Mouse (Mus musculus): Measurements from ENCODE around the gene Cactin.

- TF ChIP-seq CTCF (conservative IDR thresholded peaks at IDR 0.05; ENCODE audit: low read length) (no peak), POU5F1 (IDR thresholded peaks at IDR 0.05; ENCODE audit: borderline replicate concordance, low read length) (no peak)
These were observed 5.3 kb upstream of the Cactin start for GRCm38 (mm10) chr10:81315587-81315986.

Measured in E14TG2a.4 (cell line).